Mouse (Mus musculus) neural tube, embryonic 15.5 days (tissue): Measurements from ENCODE around the gene Morc3. TPM values are rescaled to one million over a fixed set of nuclear protein-coding genes. Genes with fewer than 3 reads are reported as not detected.

Source experiments
- polyA plus RNA-seq: library from polyadenylated mRNA; unstranded; fragments of >200 nt; fragmentation: Nextera tagmentation; extraction: Ambion mirVana; gene quantifications from 2 replicates; pipeline ENCODE4 v1.2.1, GENCODE M21; 2015

Gene Morc3
- polyA plus RNA-seq, 1 experiment from 2014 or later, result 32.1 TPM

Other genes with a start within 250 kb of the Morc3 start
- 18.0 and 18.9 TPM in 2 replicates for gene Setd4, start 228.1 kb upstream of the Morc3 start, polyA plus RNA-seq
- gene Cbr1, start 226.3 kb upstream of the Morc3 start, polyA plus RNA-seq, result 133 and 155 TPM in 2 replicates
- gene Gm5678, start 204.0 kb upstream of the Morc3 start, polyA plus RNA-seq, result not detected in 2 replicates
- 1.7 and 2.0 TPM in 2 replicates for gene Cbr3, start 148.9 kb upstream of the Morc3 start, polyA plus RNA-seq
- 33.4 and 38.3 TPM in 2 replicates for gene Dop1b, start 120.2 kb upstream of the Morc3 start, polyA plus RNA-seq
- 13.2 and 26.7 TPM in 2 replicates for gene Chaf1b, start 51.8 kb downstream of the Morc3 start, polyA plus RNA-seq
- gene Cldn14, start 176.7 kb downstream of the Morc3 start, polyA plus RNA-seq, result not detected in 2 replicates